11 mouse cellular contexts compared by ENCODE assay signal in the genomic region with DNA sequence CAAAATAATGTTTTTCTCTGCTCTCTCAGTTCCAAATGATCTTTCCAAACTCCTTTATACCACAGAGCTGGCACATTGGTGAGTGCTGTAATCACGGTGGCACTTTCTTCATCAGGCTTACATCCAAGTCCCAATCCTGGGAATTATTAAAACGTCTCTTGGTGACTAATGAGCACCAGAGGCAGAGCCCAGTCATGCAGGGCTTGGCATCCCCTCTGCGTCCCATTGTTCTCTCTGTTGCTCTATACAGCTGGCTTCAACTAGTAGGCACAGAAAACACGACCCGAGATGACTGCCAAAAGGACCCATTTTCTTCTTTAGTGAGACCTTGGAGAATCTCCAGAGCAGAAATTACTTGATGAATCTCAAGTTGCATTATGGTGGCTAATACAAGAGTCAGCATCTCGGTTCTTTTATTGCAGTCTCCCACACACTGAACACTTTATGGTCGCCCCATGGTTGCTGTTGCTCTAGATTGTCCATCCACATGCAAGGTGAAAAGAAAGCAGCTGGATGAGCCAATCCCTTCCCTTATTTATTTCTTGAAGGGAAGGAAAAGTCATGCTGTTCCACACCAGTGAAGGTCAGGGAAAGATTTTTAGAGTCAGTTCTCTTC.
DNase-seq lines count a peak whose midpoint lies in the region; ATAC-seq lines count a peak whose summit lies in the region.
"Had no signal": no experiment of that assay in that cellular context is flagged by ENCODE, and none has a peak within 500 bp of the region (broad histone marks: within the 10 kb centered on the region; RNA-seq: fewer than 3 reads in every experiment).

No protein-coding gene starts in this region.

- intact Hi-C loops in left cerebral cortex, postnatal 25 days (cut with DNase I), result no loop called here
- intact Hi-C loops in heart, postnatal 36 days (cut with DNase I), result no loop called here

- no peak for ATAC-seq in cerebellum, adult (ENCODE audit: insufficient number of reproducible peaks, low FRiP score, low TSS enrichment)

- DNase-seq in cerebellum, adult 11 months, result peak; percentile 29
- peak; percentile 40 for DNase-seq in brain, embryonic 18.5 days (ENCODE audit: low read depth, low spot score)
- peak; percentile 7 to 29 for DNase-seq in frontal cortex, postnatal 14 days (ENCODE audit: low spot score in 2 of 2)
- DNase-seq in left cerebral cortex, postnatal 25 days (ENCODE audit: low spot score in 2 of 2), result peak; percentile 16 to 63
- DNase-seq in yolk sac, embryonic 10.5 days (ENCODE audit: low spot score), result no peak
- DNase-seq in heart, postnatal 36 days, result no peak
- DNase-seq in adrenal gland, postnatal 14 days, result no peak
- DNase-seq: adrenal gland, adult 8-10 months; kidney, adult 18-20 months; lung, postnatal 36 days had no signal

Comparison
In these comparisons a context has a peak if more than half of its experiments do, and no peak if none do; other contexts are left out.
1. DNase-seq: peak in cerebellum, adult 11 months (single experiment), brain, embryonic 18.5 days (single experiment), frontal cortex, postnatal 14 days (2 of 2) and left cerebral cortex, postnatal 25 days (2 of 2); none in yolk sac, embryonic 10.5 days (single experiment), heart, postnatal 36 days (0 of 2) and adrenal gland, postnatal 14 days (single experiment).